Mouse (Mus musculus) stomach, postnatal 0 days (tissue): Measurements from ENCODE around the gene Gm34302. TPM values are rescaled to one million over a fixed set of nuclear protein-coding genes. Genes with fewer than 3 reads are reported as not detected.

Source experiments
- ATAC-seq: fragments of 200-750 bp; cut with Nextera tagmentation; 2 replicates; pipeline ENCODE4 v1.8.0; 2017; ENCODE audit not compliant: low FRiP score, low TSS enrichment
- DNase-seq: peaks from one replicate; pipeline ENCODE4 v3.0.0-alpha.2; 2016; ENCODE audit warnings: low spot score
- H3K27ac ChIP-seq: fragments of 300-500 bp; sonication (generic); replicated peaks from 2 replicates; pipeline ENCODE4 v1.5.1; 2014; ENCODE audit warnings: mild to moderate bottlenecking, control low read depth
- H3K27me3 ChIP-seq: fragments of 300-500 bp; sonication (generic); 2 replicates; pipeline ENCODE4 v1.6.1; 2014; ENCODE audit warnings: low read length; ENCODE audit not compliant: control insufficient read depth, insufficient read depth
- H3K36me3 ChIP-seq: fragments of 300-500 bp; sonication (generic); 2 replicates; pipeline ENCODE4 v1.6.1; 2014; ENCODE audit warnings: low read length, mixed read lengths; ENCODE audit not compliant: control insufficient read depth, insufficient read depth
- H3K4me1 ChIP-seq: fragments of 300-500 bp; sonication (generic); replicated peaks from 2 replicates; pipeline ENCODE4 v1.6.1; 2014; ENCODE audit warnings: antibody characterized with exemption; ENCODE audit not compliant: control insufficient read depth, insufficient read depth
- H3K4me2 ChIP-seq: fragments of 300-500 bp; sonication (generic); replicated peaks from 2 replicates; pipeline ENCODE4 v1.6.1; 2014; ENCODE audit warnings: low read depth, mild to moderate bottlenecking, control low read depth, moderate library complexity
- H3K4me3 ChIP-seq: fragments of 300-500 bp; sonication (generic); 2 replicates; pipeline ENCODE4 v1.5.1; 2014; ENCODE audit warnings: low read depth, low read length, control low read depth
- H3K9ac ChIP-seq: fragments of 300-500 bp; sonication (generic); 2 replicates; pipeline ENCODE4 v1.6.1; 2014; ENCODE audit warnings: mild to moderate bottlenecking, low read length, control low read depth, mixed read lengths
- H3K9me3 ChIP-seq: fragments of 300-500 bp; sonication (generic); 2 replicates; pipeline ENCODE4 v1.6.1; 2016; ENCODE audit warnings: low read length; ENCODE audit not compliant: control insufficient read depth
- CTCF ChIP-seq: IDR thresholded peaks from 2 replicates; pipeline ENCODE4 v1.5.1; 2016; ENCODE audit warnings: antibody characterized with exemption, low read depth, mild to moderate bottlenecking, moderate library complexity
- EP300 ChIP-seq: optimal IDR thresholded peaks from 2 replicates; pipeline ENCODE3; 2016; ENCODE audit warnings: antibody characterized with exemption
- WGBS: fragments of 180-500 bp; shearing (Covaris S2); extraction: QIAGEN DNeasy Blood & Tissue Kit; methylation state at CpG from one replicate; pipeline ENCODE4 v1.1.7; 2014; 5-methylcytosine and 5-hydroxymethylcytosine counted together
- polyA plus RNA-seq: library from polyadenylated mRNA; unstranded; fragments of >200 nt; fragmentation: Nextera tagmentation; extraction: Ambion mirVana; gene quantifications from 2 replicates; pipeline ENCODE4 v1.2.1, GENCODE M21; 2015

Gm34302 gene
- polyA plus RNA-seq, 1 experiment from 2014 or later: not detected

- Histone ChIP-seq H3K4me3 (no peak overlapping the region), H3K27ac (no peak overlapping the region), H3K4me1 (no peaks in the 10 kb centered on the region), H3K36me3 (no peaks in the 10 kb centered on the region), H3K9me3 (no peaks in the 10 kb centered on the region), H3K4me2 (no peak overlapping the region), H3K27me3 (no peaks in the 10 kb centered on the region), H3K9ac (no peak overlapping the region)
- WGBS: 61% methylated on average over 3 of the region's 3 CpGs
- TF ChIP-seq CTCF (no peak), EP300 (no peak)
- DNase-seq: no peak
- ATAC-seq: no peak
These were observed 44.8 kb downstream of the Gm34302 start for GRCm38 (mm10) chr3:63438898-63439297.

Other genes with a start within 250 kb of the Gm34302 start
- 0.19 and 0.33 TPM in 2 replicates for gene Mme, start 242.3 kb downstream of the Gm34302 start, polyA plus RNA-seq